Mouse (Mus musculus) gastrocnemius, postnatal 4 days (tissue): Measurements from ENCODE around the gene Klc2. TPM values are rescaled to one million over a fixed set of nuclear protein-coding genes. Genes with fewer than 3 reads are reported as not detected.

Source experiments
- DNase-seq, 2 experiments: peaks; one replicate each; pipeline ENCODE4 v3.0.0; 2021 to 2022; ENCODE audit warnings: low spot score in 2 of 2, mixed read lengths in 2 of 2
- total RNA-seq, 2 experiments: library from RNA; stranded (reverse); gene quantifications; 2 replicates each; pipeline ENCODE4 v1.2.3; 2021

The Klc2 gene
- total RNA-seq, 2 experiments from 2014 or later = 22.8 to 24.0 TPM

- no peak for DNase-seq
These were observed 44.8 kb downstream of the Klc2 start for GRCm38 (mm10) chr19:5073518-5073917.

- no peak for DNase-seq
These were observed 45.3 kb downstream of the Klc2 start for GRCm38 (mm10) chr19:5073028-5073427.

- DNase-seq = no peak
These were observed 45.9 kb downstream of the Klc2 start for GRCm38 (mm10) chr19:5072389-5073019.

- peak; percentile 49 to 75 for DNase-seq
These were observed 46.6 kb downstream of the Klc2 start for GRCm38 (mm10) chr19:5071545-5072369.

- DNase-seq = no peak
These were observed 47.3 kb downstream of the Klc2 start for GRCm38 (mm10) chr19:5071077-5071476.

GRCm38 (mm10) chr19:5069978-5070377 lies 48.4 kb downstream of the Klc2 start:
- no peak for DNase-seq

- DNase-seq = no peak
These were observed 48.9 kb downstream of the Klc2 start for GRCm38 (mm10) chr19:5069486-5069885.

GRCm38 (mm10) chr19:5068570-5069234 lies 49.7 kb downstream of the Klc2 start:
- no peak for DNase-seq

GRCm38 (mm10) chr19:5067867-5068569 lies 50.3 kb downstream of the Klc2 start, which contains the start of gene Cd248:
Gene Cd248 (plus strand): TSS chr19:5068078.
- DNase-seq = peak; percentile 80 to 88

GRCm38 (mm10) chr19:5067040-5067799 lies 51.1 kb downstream of the Klc2 start:
- DNase-seq = no peak

GRCm38 (mm10) chr19:5065104-5065503 lies 53.3 kb downstream of the Klc2 start:
- peak in 1 of 2 experiments; percentile 68 for DNase-seq

- no peak for DNase-seq
These were observed 55.9 kb downstream of the Klc2 start for GRCm38 (mm10) chr19:5062446-5062845.

GRCm38 (mm10) chr19:5062041-5062440 lies 56.3 kb downstream of the Klc2 start:
- no peak for DNase-seq

GRCm38 (mm10) chr19:5060365-5061330 lies 57.7 kb downstream of the Klc2 start:
- no peak for DNase-seq

GRCm38 (mm10) chr19:5058801-5059771 lies 59.3 kb downstream of the Klc2 start:
- no peak for DNase-seq

GRCm38 (mm10) chr19:5057876-5058775 lies 60.2 kb downstream of the Klc2 start:
- DNase-seq = no peak
